Mouse (Mus musculus) frontal cortex, postnatal 25 days (tissue): ENCODE data around the gene Mrps21.
"Not testable (repeated sequence)": the region's sequence is repeated elsewhere in the genome, so short reads cannot be mapped to it uniquely, and the experiment has no call there.

Source experiments
- DNase-seq, 2 experiments: peaks; one replicate each; pipeline ENCODE4 v3.0.0; 2022; ENCODE audit warnings: low spot score in 2 of 2

Mrps21 gene

GRCm38 (mm10) chr3:95871392-95871867, at the start of gene Mrps21:
Gene Mrps21, minus strand, starts transcription at chr3:95871519.
- DNase-seq = peak; percentile 64 to 78

- not testable (repeated sequence) for DNase-seq
These were observed 49.2 kb upstream of the Mrps21 start for GRCm38 (mm10) chr3:95920532-95920931.

GRCm38 (mm10) chr3:95916760-95917159, 45.4 kb upstream of the Mrps21 start:
- DNase-seq = no peak

GRCm38 (mm10) chr3:95914706-95915105, 43.4 kb upstream of the Mrps21 start:
- no peak for DNase-seq

GRCm38 (mm10) chr3:95907613-95908012, 36.3 kb upstream of the Mrps21 start:
- DNase-seq = no peak

GRCm38 (mm10) chr3:95906860-95907259, 35.5 kb upstream of the Mrps21 start:
- no peak for DNase-seq

GRCm38 (mm10) chr3:95905940-95906492, 34.7 kb upstream of the Mrps21 start:
- no peak for DNase-seq

- DNase-seq = no peak
These were observed 34.0 kb upstream of the Mrps21 start for GRCm38 (mm10) chr3:95905146-95905939.

GRCm38 (mm10) chr3:95904568-95904967, 33.2 kb upstream of the Mrps21 start, which contains the start of gene Car14:
Gene Car14, minus strand, starts transcription at chr3:95904691.
- DNase-seq = no peak

- no peak for DNase-seq
These were observed 32.6 kb upstream of the Mrps21 start for GRCm38 (mm10) chr3:95903753-95904502.

- DNase-seq = no peak
These were observed 31.3 kb upstream of the Mrps21 start for GRCm38 (mm10) chr3:95902643-95903042.

GRCm38 (mm10) chr3:95902373-95902625, 31.0 kb upstream of the Mrps21 start:
- DNase-seq = no peak

GRCm38 (mm10) chr3:95901616-95902372, 30.5 kb upstream of the Mrps21 start:
- no peak for DNase-seq

- no peak for DNase-seq
These were observed 28.6 kb upstream of the Mrps21 start for GRCm38 (mm10) chr3:95899800-95900524.

GRCm38 (mm10) chr3:95895501-95895900, 24.2 kb upstream of the Mrps21 start:
- not testable (repeated sequence) for DNase-seq

GRCm38 (mm10) chr3:95894317-95895160, 23.2 kb upstream of the Mrps21 start:
- DNase-seq = no peak

- peak; percentile 80 to 88 for DNase-seq
These were observed 22.4 kb upstream of the Mrps21 start, which contains the start of gene Aph1a for GRCm38 (mm10) chr3:95893606-95894316. Gene Aph1a, plus strand, starts transcription at chr3:95893969.

- no peak for DNase-seq
These were observed 21.8 kb upstream of the Mrps21 start for GRCm38 (mm10) chr3:95893126-95893525.
